Mouse (Mus musculus) neural tube, embryonic 15.5 days (tissue): Measurements from ENCODE around the gene Dennd2d. TPM values are rescaled to one million over a fixed set of nuclear protein-coding genes. Genes with fewer than 3 reads are reported as not detected.

Source experiments
- ATAC-seq: fragments of 200-750 bp; cut with Nextera tagmentation; 2 replicates; pipeline ENCODE4 v1.8.0; 2017; ENCODE audit warnings: mild to moderate bottlenecking, moderate TSS enrichment, moderate library complexity; ENCODE audit not compliant: low FRiP score
- H3K27ac ChIP-seq: fragments of 300-500 bp; sonication (generic); replicated peaks from 2 replicates; pipeline ENCODE4 v1.5.1; 2015; ENCODE audit warnings: mild to moderate bottlenecking, inconsistent platforms
- H3K27me3 ChIP-seq: fragments of 300-500 bp; sonication (generic); replicated peaks from 2 replicates; pipeline ENCODE4 v1.6.1; 2015; ENCODE audit warnings: inconsistent platforms
- H3K36me3 ChIP-seq: fragments of 300-500 bp; sonication (generic); 2 replicates; pipeline ENCODE4 v1.6.1; 2015; ENCODE audit warnings: inconsistent platforms
- H3K4me1 ChIP-seq: fragments of 300-500 bp; sonication (generic); 2 replicates; pipeline ENCODE4 v1.6.1; 2015; ENCODE audit warnings: inconsistent platforms
- H3K4me2 ChIP-seq: fragments of 300-500 bp; sonication (generic); 2 replicates; pipeline ENCODE4 v1.6.1; 2015; ENCODE audit warnings: inconsistent platforms, mild to moderate bottlenecking, moderate library complexity
- H3K4me3 ChIP-seq: fragments of 300-500 bp; sonication (generic); replicated peaks from 2 replicates; pipeline ENCODE4 v1.5.1; 2015; ENCODE audit warnings: mild to moderate bottlenecking, inconsistent platforms
- H3K9ac ChIP-seq: fragments of 300-500 bp; sonication (generic); replicated peaks from 2 replicates; pipeline ENCODE4 v1.6.1; 2015; ENCODE audit warnings: mild to moderate bottlenecking, inconsistent platforms
- H3K9me3 ChIP-seq: fragments of 300-500 bp; sonication (generic); replicated peaks from 2 replicates; pipeline ENCODE4 v1.6.1; 2016; ENCODE audit warnings: inconsistent platforms
- WGBS: fragments of 180-500 bp; shearing (Covaris S2); methylation state at CpG from one replicate; pipeline ENCODE4 v1.1.7; 2015; ENCODE audit warnings: mixed read lengths; 5-methylcytosine and 5-hydroxymethylcytosine counted together
- polyA plus RNA-seq: library from polyadenylated mRNA; unstranded; fragments of >200 nt; fragmentation: Nextera tagmentation; extraction: Ambion mirVana; gene quantifications from 2 replicates; pipeline ENCODE4 v1.2.1, GENCODE M21; 2015

Dennd2d gene
- polyA plus RNA-seq, 1 experiment from 2014 or later, result 0.52 TPM

GRCm38 (mm10) chr3:106500510-106500909 is 18.3 kb downstream of the Dennd2d start:
- WGBS, result 96% methylated on average over 2 of the region's 2 CpGs
- no peak overlapping the region for H3K27ac ChIP-seq
- H3K9me3 ChIP-seq, result no peaks in the 10 kb centered on the region
- H3K4me2 ChIP-seq, result no peak overlapping the region
- peaks cover 29% of the 10 kb centered on the region for H3K36me3 ChIP-seq
- no peak overlapping the region for H3K4me3 ChIP-seq
- no peak for ATAC-seq
- no peaks in the 10 kb centered on the region for H3K4me1 ChIP-seq
- no peak overlapping the region for H3K9ac ChIP-seq
- no peaks in the 10 kb centered on the region for H3K27me3 ChIP-seq

DNA sequence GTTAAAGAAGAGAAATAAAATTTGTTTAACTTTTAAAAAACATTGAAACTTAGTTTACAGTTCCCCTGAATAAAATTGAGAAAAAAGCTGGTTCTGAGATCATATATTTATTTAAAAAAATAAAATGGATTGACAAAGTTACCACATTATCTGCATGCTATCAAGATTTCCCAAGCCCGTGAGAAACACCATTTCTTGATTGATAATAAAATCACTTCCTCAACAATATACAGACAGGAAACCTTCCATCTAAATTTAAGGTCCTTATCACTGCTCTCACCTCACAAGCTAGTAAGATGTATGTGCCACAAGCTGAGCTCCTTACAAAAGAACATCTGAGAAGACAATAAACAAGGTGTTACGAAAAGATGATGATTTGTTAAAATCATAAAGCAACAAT is 20.7 kb downstream of the Dennd2d start:
- Histone ChIP-seq H3K27ac (no peak overlapping the region), H3K4me3 (no peak overlapping the region), H3K9ac (no peak overlapping the region), H3K27me3 (no peaks in the 10 kb centered on the region), H3K4me2 (no peak overlapping the region), H3K36me3 (peaks cover 29% of the 10 kb centered on the region), H3K4me1 (no peaks in the 10 kb centered on the region), H3K9me3 (no peaks in the 10 kb centered on the region)
- ATAC-seq, result no peak
- WGBS, result 97% methylated on average over 2 of the region's 2 CpGs

- H3K27ac ChIP-seq, result no peak overlapping the region
- H3K4me1 ChIP-seq, result no peaks in the 10 kb centered on the region
- peaks cover 2% of the 10 kb centered on the region; the same call in 1 of the 2 replicates for H3K36me3 ChIP-seq
- no peak overlapping the region for H3K4me2 ChIP-seq
- no peaks in the 10 kb centered on the region for H3K9me3 ChIP-seq
- H3K4me3 ChIP-seq, result no peak overlapping the region
- ATAC-seq, result no peak
- no peaks in the 10 kb centered on the region for H3K27me3 ChIP-seq
- H3K9ac ChIP-seq, result no peak overlapping the region
- 87% methylated on average over 1 of the region's 1 CpGs for WGBS
Measured at GRCm38 (mm10) chr3:106510669-106511068, 28.5 kb downstream of the Dennd2d start.

DNA sequence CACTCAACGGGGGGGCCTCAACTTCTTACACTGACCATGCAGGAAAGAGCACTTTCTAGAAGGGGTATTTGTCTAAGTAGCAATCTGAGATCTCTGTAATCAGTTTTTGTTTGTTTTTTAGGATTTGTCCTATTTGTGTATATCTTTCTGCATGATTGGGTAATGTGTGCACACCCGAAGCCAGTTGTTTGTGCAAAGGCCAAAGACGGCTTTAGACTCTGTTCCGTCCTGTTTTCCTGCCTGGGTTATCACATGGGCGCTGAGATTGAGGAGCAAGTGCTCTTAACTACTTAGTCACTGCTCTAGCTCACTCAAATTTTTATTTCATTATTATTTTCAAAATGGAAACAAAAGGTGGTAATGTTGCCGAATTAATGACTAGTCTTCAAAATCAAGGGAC is 32.8 kb downstream of the Dennd2d start:
- no peak overlapping the region for H3K27ac ChIP-seq
- WGBS, result 95% methylated on average over 6 of the region's 6 CpGs
- H3K4me1 ChIP-seq, result no peaks in the 10 kb centered on the region
- no peaks in the 10 kb centered on the region for H3K27me3 ChIP-seq
- ATAC-seq, result no peak
- H3K36me3 ChIP-seq, result peaks cover 5% of the 10 kb centered on the region; the same call in 1 of the 2 replicates
- no peak overlapping the region for H3K4me2 ChIP-seq
- no peaks in the 10 kb centered on the region for H3K9me3 ChIP-seq
- no peak overlapping the region for H3K9ac ChIP-seq
- H3K4me3 ChIP-seq, result no peak overlapping the region

DNA sequence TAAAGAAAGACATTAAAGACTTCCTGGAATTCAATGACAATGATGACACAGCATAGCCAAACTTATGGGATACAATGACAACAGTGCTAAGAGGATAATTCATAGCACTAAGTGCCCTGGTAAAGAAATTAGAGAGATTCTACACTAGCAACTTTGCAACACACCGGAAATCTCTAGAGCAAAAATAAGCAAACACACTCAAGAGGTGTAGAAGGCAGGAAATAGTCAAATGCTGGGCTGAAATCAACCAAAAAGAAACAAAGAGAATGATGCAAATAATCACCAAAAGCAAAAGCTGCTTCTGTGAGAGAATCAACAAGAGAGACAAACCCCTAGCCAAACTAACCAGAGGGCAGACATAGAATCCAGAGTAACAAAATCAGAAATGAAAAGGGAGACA is 40.5 kb downstream of the Dennd2d start:
- WGBS, result 95% methylated on average over 1 of the region's 1 CpGs
- Histone ChIP-seq H3K27me3 (no peaks in the 10 kb centered on the region), H3K4me1 (no peaks in the 10 kb centered on the region), H3K9ac (no peak overlapping the region), H3K9me3 (no peaks in the 10 kb centered on the region), H3K4me3 (no peak overlapping the region), H3K36me3 (peaks cover 5% of the 10 kb centered on the region; the same call in 1 of the 2 replicates), H3K4me2 (no peak overlapping the region), H3K27ac (no peak overlapping the region)
- no peak for ATAC-seq

- no peaks in the 10 kb centered on the region for H3K27me3 ChIP-seq
- ATAC-seq, result no peak
- H3K4me3 ChIP-seq, result no peak overlapping the region
- no peak overlapping the region for H3K4me2 ChIP-seq
- H3K36me3 ChIP-seq, result 0 out of 2 replicates have a peak, but pooled peaks cover 2% of the 10 kb centered on the region
- no peak overlapping the region for H3K9ac ChIP-seq
- no peaks in the 10 kb centered on the region for H3K4me1 ChIP-seq
- H3K9me3 ChIP-seq, result no peaks in the 10 kb centered on the region
- WGBS, result 86% methylated on average over 2 of the region's 2 CpGs
- H3K27ac ChIP-seq, result no peak overlapping the region
Measured at GRCm38 (mm10) chr3:106526411-106526810, 44.2 kb downstream of the Dennd2d start.

DNA sequence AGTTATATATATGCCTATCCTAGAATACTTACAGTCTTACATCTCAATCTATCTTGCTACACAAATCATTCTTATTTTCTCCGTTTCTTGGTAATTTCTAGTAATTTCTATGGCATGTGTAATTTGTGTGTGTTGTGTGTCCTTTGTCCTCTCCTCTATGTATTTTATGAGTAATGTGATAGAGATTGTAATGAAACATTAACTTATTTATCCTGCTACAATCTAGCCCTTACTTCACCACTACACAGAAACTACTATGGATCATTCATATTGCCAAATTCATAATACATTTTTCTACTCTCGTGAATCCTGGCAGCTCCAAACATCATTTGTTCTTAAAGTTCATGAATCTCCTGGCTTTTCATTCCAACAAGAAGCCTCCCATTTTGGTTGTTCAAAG is 45.8 kb downstream of the Dennd2d start:
- no peaks in the 10 kb centered on the region for H3K4me1 ChIP-seq
- no peaks in the 10 kb centered on the region for H3K9me3 ChIP-seq
- no peak overlapping the region for H3K4me3 ChIP-seq
- ATAC-seq, result no peak
- H3K27me3 ChIP-seq, result no peaks in the 10 kb centered on the region
- no peak overlapping the region for H3K27ac ChIP-seq
- H3K36me3 ChIP-seq, result 0 out of 2 replicates have a peak, but pooled peaks cover 2% of the 10 kb centered on the region
- WGBS, result 93% methylated on average over 2 of the region's 2 CpGs
- H3K4me2 ChIP-seq, result no peak overlapping the region
- no peak overlapping the region for H3K9ac ChIP-seq

GRCm38 (mm10) chr3:106533277-106533676 is 51.1 kb downstream of the Dennd2d start:
- ATAC-seq, result no peak
- Histone ChIP-seq H3K9ac (no peak overlapping the region), H3K4me2 (no peak overlapping the region), H3K36me3 (peaks cover 7% of the 10 kb centered on the region; the same call in 1 of the 2 replicates), H3K27ac (no peak overlapping the region), H3K9me3 (no peaks in the 10 kb centered on the region), H3K4me1 (no peaks in the 10 kb centered on the region), H3K27me3 (no peaks in the 10 kb centered on the region), H3K4me3 (no peak overlapping the region)
- 91% methylated on average over 2 of the region's 2 CpGs for WGBS

- no peak for ATAC-seq
- H3K36me3 ChIP-seq, result no peaks in the 10 kb centered on the region
- H3K27ac ChIP-seq, result no peak overlapping the region
- no peak overlapping the region for H3K9ac ChIP-seq
- H3K9me3 ChIP-seq, result no peaks in the 10 kb centered on the region
- H3K27me3 ChIP-seq, result no peaks in the 10 kb centered on the region
- H3K4me1 ChIP-seq, result peaks cover 23% of the 10 kb centered on the region
- no peak overlapping the region for H3K4me3 ChIP-seq
- H3K4me2 ChIP-seq, result no peak overlapping the region
- whole genome bisulfite sequencing, result 95% methylated on average over 8 of the region's 8 CpGs
Measured at GRCm38 (mm10) chr3:106544721-106545316, 62.6 kb downstream of the Dennd2d start.

GRCm38 (mm10) chr3:106547171-106547923 is 65.1 kb downstream of the Dennd2d start, which contains the start of the genes Dram2 and Cept1:
Gene Dram2, plus strand, starts transcription at chr3:106547798.
Gene Cept1, minus strand, starts transcription at chr3:106547802.
- WGBS, result under 1% methylated on average over 63 of the region's 63 CpGs
- H3K9me3 ChIP-seq, result no peaks in the 10 kb centered on the region
- H3K27ac ChIP-seq, result peak within 1 kb of the TSS; percentile 98
- no peaks in the 10 kb centered on the region for H3K36me3 ChIP-seq
- peak within 1 kb of the TSS; percentile 86 for H3K9ac ChIP-seq
- ATAC-seq, result peak; percentile 98
- H3K4me1 ChIP-seq, result peaks cover 23% of the 10 kb centered on the region
- no peaks in the 10 kb centered on the region for H3K27me3 ChIP-seq
- H3K4me2 ChIP-seq, result peak within 1 kb of the TSS; percentile 69
- H3K4me3 ChIP-seq, result peak within 1 kb of the TSS; percentile 80

DNA sequence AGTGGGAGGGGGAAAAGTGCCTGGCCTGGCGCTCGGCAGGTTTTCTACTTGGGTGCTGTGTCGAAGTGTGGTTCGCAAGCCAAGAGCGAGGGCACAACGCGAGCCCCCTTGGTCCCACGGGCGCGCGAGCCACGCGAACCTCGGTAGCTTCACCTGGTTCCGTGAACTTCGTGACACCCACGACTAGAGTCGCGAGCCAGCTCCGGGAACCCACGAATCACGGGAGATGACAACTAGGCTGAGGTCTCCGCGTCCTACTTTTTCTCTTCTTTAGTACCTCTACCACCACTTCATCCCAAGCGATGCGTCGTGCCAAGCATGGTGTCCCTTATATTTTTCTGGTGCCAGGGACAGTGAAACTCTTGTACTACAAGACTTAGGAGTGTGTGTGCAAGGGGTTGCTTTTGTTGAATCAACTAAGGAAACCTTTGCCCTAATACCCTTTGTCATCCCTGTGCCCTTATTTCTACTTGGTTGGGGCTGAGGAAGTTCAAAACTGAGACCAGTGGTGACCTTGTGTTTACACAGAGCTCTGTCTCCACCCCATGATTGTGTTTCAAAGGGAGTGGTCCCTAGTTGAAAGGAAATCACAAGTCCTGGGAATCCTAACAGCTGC is 65.8 kb downstream of the Dennd2d start:
- ATAC-seq, result peak; percentile 59

More for the DNA sequence above, 65.8 kb downstream of the Dennd2d start:
- 0% methylated on average over 27 of the region's 27 CpGs for WGBS
- H3K4me1 ChIP-seq, result peaks cover 23% of the 10 kb centered on the region
- peak overlapping the region; percentile 86 for H3K9ac ChIP-seq
- H3K27ac ChIP-seq, result peak overlapping the region; percentile 98
- H3K27me3 ChIP-seq, result no peaks in the 10 kb centered on the region
- H3K9me3 ChIP-seq, result no peaks in the 10 kb centered on the region
- H3K4me2 ChIP-seq, result peak overlapping the region; percentile 69
- H3K36me3 ChIP-seq, result no peaks in the 10 kb centered on the region
- peak overlapping the region; percentile 80 for H3K4me3 ChIP-seq
